Mouse (Mus musculus): ENCODE measurements at regions not wholly inside any gene's neighbourhood (a gene's known extent, or its start where the extent isn't known, plus 50 kb on each side); places are given as distances from the start of the nearest gene placed in this dataset.

DNA sequence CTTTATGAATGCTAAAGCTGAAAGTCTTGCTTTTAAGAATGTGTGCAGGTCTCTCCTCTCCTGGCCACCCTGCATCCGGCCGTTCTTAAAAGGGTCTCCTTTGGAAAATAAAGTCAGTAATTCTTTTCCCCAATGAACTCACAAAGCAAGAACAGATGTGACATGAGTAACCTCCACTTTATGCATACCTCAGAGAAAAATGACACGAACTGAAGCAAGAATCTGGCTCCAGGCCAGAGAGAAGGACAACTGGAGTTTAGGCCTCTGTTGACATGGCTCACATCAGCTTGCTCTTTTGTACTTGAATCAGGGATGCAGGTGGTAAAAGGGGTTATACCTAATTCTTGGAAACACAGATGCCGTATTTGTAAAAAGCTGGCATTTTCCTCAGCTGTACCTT, 368.0 kb upstream of the Pappa start:
- TF ChIP-seq POLR2A (IDR thresholded peaks at IDR 0.05; ENCODE audit: low read depth, low read length) (no peak), ETS1 (conservative IDR thresholded peaks at IDR 0.05; ENCODE audit: low read depth, low read length) (no peak), CTCF (conservative IDR thresholded peaks at IDR 0.05 in 1 of 2, IDR thresholded peaks at IDR 0.05 in 1 of 2; ENCODE audit: low read depth in 2 of 2, low read length in 2 of 2) (no peak), GABPA (IDR thresholded peaks at IDR 0.05; ENCODE audit: insufficient replicate concordance, low read depth, low read length) (no peak), EP300 (IDR thresholded peaks at IDR 0.05; ENCODE audit: low read length) (no peak)
